ENCODE assay signal across 16 mouse cellular contexts in genomic region chr4:86679686-86680085, GRCm38 (mm10).
"Had no signal": no experiment of that assay in that cellular context is flagged by ENCODE, and none has a peak within 500 bp of the region (broad histone marks: within the 10 kb centered on the region; RNA-seq: fewer than 3 reads in every experiment).

No protein-coding gene starts in this region.

- H3K4me3 ChIP-seq: lung, embryonic 15.5 days; midbrain, embryonic 10.5 days; midbrain, embryonic 12.5 days; myocyte; neural tube, embryonic 13.5 days; stomach, embryonic 15.5 days had no signal

- DNase-seq: liver, postnatal 0 days; lung, adult 2 months; lung, postnatal 14 days; lung, postnatal 36 days; midbrain, embryonic 14.5 days; right cerebral cortex, postnatal 14 days; thymus, adult 2 months; thymus, postnatal 25 days; thymus, postnatal 4 days had no signal

- H3K27ac ChIP-seq: lung, embryonic 15.5 days; midbrain, embryonic 10.5 days; midbrain, embryonic 12.5 days; neural tube, embryonic 13.5 days; stomach, embryonic 15.5 days; stomach, postnatal 0 days had no signal

- H3K36me3 ChIP-seq: lung, embryonic 15.5 days; midbrain, embryonic 10.5 days; midbrain, embryonic 12.5 days; neural tube, embryonic 13.5 days; stomach, embryonic 15.5 days had no signal
